Mouse (Mus musculus) cerebellum, postnatal 36 days (tissue): ENCODE results near the gene Sgta.
"Not testable (repeated sequence)": the region's sequence is repeated elsewhere in the genome, so short reads cannot be mapped to it uniquely, and the experiment has no call there.

Experiments
- DNase-seq, 2 experiments: peaks; one replicate each; pipeline ENCODE4 v3.0.0; 2021 to 2022; ENCODE audit warnings: mixed read lengths in 2 of 2

The Sgta gene

GRCm38 (mm10) chr10:81057406-81058130 lies 2.4 kb downstream of the Sgta start:
- no peak for DNase-seq

GRCm38 (mm10) chr10:81055802-81056340 lies 4.1 kb downstream of the Sgta start:
- DNase-seq: not testable (repeated sequence)

GRCm38 (mm10) chr10:81055169-81055568 lies 4.8 kb downstream of the Sgta start:
- no peak for DNase-seq

DNA sequence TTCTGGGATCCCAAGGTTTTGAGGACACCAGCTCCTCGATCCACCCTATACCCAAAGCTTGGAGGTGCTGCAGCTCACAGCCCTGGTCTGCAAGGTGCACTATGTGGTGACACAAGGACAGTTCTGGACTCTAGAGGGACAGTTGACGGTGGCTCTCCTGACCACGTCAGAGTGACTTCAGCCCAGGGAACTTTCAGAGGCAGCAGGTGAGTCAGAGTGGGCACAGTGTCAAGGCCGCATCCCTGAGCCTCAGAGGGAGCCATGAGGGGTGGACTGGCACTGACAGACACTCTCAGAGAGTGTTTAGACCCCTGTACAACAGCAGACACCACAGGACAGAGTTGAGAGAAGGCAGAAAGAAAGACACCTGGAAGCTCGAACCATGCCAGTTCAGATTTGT lies 7.4 kb downstream of the Sgta start:
- DNase-seq: no peak

DNA sequence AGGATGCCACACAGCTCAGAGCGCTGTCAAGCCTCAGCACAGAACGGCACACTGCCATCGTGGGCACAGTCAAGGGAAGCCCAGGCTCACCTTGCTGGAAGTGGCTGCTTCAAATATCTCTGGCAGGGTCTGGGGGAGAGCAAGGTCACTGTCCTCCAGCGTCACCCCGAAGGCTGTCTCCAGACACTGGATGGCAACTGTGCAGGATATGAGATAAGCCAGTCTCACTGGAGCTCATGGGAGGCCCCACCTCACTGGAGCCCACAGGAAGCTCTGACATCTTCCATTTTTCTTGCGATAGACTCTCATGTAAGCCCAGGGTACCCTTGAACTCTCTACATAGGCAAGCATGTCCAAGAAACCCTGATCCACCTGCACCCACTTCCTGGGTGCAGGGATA lies 8.8 kb downstream of the Sgta start:
- DNase-seq: no peak

DNA sequence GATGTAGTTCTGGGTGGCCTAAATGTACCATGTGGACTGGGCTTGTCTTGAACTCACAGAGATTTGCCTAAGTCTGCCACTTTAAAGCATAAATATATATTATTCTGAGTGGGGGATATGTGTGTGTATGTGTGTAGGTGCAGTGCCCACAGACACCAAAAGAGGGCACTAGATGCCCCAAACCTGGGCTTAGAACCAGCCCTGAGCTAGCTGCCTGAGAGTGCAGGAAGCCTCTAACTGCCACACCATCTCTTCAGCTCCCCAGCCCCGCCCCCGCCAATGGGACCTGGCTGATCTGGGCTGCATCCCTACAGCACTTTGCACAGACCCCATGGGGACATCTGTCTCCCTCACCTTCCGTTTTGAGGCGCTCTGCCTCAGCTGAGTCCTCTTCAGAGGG lies 9.3 kb downstream of the Sgta start:
- DNase-seq: no peak

GRCm38 (mm10) chr10:81045246-81045645 lies 14.7 kb downstream of the Sgta start:
- not testable (repeated sequence) for DNase-seq

GRCm38 (mm10) chr10:81041458-81042175 lies 18.4 kb downstream of the Sgta start:
- DNase-seq: peak; percentile 77 to 85

- DNase-seq: peak; percentile 99 to 100
Observed at GRCm38 (mm10) chr10:81036988-81037580, 22.9 kb downstream of the Sgta start, which contains the start of gene Slc39a3. Slc39a3 (minus strand) TSS chr10:81037426.

- DNase-seq: no peak
Observed at GRCm38 (mm10) chr10:81036251-81036650, 23.7 kb downstream of the Sgta start.

- DNase-seq: no peak
Observed at GRCm38 (mm10) chr10:81033586-81033985, 26.4 kb downstream of the Sgta start.

- DNase-seq: peak in 1 of 2 experiments; percentile 33
Observed at GRCm38 (mm10) chr10:81029031-81029430, 30.9 kb downstream of the Sgta start.

DNA sequence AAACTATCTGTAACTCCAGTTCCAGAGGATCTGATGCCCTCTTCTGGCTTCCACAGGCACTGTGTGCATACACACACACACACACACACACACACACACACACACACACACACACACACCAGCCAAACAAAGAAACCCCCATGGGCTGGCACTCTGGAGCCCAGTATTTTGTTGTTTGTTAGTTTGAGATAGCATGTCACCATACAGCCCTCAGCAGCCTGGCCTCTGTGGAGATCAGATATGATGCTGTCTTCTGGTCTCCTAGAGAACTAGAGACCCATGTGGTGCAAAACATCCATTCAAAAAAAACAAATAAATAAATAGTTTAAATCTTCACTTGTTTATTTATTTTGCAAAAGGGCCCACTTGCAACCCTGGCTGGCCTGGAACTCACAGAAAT lies 31.8 kb downstream of the Sgta start:
- DNase-seq: no peak

DNA sequence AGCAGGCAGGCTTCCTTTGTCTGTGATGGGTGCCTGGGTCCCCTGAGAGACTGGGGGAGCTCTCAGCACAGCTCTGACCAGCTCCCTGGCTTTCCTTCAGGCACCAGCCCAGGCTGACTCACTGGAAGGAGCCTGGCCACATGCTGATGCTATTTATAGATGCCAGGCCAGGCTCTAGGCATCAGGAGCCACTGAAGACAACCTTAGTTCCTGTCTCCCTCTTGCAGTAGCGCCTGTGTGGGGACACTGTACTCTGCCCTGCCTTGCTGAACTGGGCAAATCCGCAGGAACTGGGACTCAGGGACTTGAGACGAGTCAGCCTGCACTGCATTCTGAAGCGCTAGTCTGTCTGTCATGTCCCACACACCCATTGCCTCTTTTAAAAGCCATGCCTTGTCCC lies 32.6 kb downstream of the Sgta start:
- DNase-seq: peak; percentile 81 to 82

DNA sequence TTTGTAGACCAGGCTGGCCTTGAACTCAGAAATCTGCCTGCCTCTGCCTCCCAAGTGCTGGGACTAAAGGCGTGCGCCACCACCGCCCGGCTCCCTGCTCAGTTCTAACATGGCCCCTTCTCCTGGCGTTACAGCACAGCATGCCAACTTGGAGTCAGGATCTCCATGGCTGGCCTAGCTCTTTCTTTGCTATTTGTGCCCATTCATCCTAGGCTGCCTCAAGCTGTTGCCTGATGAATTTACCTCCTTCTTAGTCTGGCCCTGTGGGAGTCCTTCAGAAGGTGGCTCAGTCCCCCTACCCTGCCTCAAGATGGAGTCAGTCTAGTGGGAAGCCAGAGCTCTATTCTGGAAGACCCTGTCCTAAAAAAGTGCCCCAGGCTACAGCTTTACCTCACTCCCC lies 33.1 kb downstream of the Sgta start:
- DNase-seq: no peak

DNA sequence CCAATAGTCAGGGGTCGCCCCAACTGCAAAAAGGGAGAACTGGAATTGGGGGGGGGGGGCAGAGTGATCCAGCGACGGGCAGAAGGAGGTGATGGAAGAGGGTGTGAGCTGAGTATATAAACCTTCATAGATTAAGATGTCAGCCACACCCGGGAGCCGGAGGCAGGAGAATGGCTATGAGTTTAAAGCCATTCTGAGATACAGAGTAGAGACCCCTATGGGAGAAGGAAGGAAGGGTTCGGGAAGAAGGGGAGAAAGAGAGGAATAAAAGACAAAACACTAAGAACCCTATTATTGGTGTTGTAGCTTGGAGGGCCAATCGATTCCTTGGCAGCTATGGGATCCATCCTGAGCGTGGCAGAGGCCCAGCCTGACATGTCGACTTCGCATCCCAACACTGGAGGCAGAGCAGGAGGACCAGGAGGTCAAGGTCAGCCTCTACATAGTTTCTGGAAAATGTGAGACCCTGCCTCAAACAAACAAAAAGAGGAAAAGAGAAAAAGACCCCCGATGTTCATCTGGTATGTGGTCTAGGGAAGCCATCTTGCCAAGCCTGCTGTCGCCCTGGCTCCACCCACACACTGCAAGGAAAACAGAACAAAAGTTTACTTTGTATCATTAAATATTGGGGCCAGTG lies 34.2 kb downstream of the Sgta start, which contains the start of gene Diras1:
Gene Diras1, minus strand, starts transcription at position 24 of the 637 bp plus-strand sequence.
- no peak for DNase-seq

GRCm38 (mm10) chr10:81025047-81025621 lies 34.8 kb downstream of the Sgta start:
- DNase-seq: peak; percentile 51 to 52

- DNase-seq: no peak
Observed at GRCm38 (mm10) chr10:81024346-81024937, 35.5 kb downstream of the Sgta start.

- peak; percentile 25 to 49 for DNase-seq
Observed at GRCm38 (mm10) chr10:81022744-81023143, 37.2 kb downstream of the Sgta start.

DNA sequence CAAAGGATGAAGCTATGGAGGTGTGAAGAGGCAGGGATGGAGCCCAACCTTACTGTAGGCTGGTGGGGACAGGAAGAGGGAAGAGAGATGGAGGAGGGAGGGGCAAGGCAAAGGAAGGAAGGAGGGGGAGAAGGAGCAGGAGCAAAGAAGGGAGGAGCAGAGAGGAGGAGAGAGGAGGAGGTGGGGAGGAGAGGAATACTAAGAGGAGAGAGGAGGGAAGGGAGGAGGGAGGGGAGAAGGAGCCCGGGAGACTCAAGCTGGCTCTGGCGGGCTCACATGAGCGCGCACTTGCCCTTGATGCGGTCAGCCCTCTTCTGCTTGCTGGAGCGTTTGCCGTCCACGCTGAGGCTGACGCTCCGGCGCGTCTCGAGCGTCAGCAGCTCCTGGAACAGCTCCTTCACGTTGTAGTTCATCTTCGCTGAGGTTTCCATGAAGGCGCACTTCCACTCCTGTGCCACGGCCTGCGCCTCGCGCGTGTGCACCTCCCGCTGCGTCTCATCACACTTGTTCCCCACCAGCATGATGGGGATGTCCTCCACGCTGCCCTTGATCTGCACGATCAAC lies 38.4 kb downstream of the Sgta start:
- peak in 1 of 2 experiments; percentile 32 for DNase-seq

DNA sequence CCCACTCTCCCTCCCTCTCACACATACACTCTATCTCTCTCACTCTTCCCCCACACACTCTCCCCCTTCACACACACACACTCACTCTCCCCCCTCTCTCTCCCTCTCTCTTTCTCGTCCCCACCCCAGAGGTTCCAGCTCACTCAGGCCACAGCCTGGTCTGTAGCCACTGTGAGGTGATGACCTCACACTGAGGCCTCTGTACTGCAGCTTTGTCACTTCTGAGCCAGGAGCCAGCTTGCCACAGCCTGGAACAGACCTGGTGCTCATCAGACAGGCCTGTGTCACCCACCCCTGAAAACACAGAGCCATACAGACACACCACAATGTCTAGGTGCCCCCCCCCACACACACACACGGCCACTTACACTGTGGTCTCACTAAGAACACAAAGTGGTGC lies 39.8 kb downstream of the Sgta start:
- DNase-seq: peak in 1 of 2 experiments; percentile 10

DNA sequence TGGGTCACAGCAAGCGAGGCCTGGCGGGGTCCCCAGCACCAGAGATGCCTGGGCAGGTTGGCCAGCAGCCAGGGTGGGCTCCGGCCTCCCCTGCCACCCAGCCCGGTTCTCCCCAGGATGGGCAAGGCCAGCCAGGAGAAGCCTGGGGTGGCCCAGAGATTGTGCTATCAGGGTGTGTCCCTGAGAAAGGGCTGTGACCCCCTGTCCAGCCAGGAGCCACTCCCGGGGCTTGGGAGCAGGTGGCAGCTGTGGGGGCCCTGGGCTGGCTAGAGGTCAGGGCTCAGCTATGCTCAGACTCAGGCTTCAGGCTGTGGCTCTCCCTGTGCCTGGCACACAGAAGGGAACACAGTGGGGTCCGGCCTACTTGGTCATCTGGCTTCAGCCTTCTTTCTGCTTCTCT lies 40.3 kb downstream of the Sgta start:
- DNase-seq: peak in 1 of 2 experiments; percentile 19
